Mouse (Mus musculus) gonadal fat pad, adult 2 months (tissue): ENCODE measurements at regions not wholly inside any gene's neighbourhood (a gene's known extent, or its start where the extent isn't known, plus 50 kb on each side); places are given as distances from the start of the nearest gene placed in this dataset.
A peak's percentile ranks its signal among the peaks of the same experiment; 100 is the strongest.

Experiments used
- DNase-seq: peaks from one replicate; pipeline ENCODE4 v3.0.0-alpha.2; 2012; ENCODE audit warnings: low read depth

DNA sequence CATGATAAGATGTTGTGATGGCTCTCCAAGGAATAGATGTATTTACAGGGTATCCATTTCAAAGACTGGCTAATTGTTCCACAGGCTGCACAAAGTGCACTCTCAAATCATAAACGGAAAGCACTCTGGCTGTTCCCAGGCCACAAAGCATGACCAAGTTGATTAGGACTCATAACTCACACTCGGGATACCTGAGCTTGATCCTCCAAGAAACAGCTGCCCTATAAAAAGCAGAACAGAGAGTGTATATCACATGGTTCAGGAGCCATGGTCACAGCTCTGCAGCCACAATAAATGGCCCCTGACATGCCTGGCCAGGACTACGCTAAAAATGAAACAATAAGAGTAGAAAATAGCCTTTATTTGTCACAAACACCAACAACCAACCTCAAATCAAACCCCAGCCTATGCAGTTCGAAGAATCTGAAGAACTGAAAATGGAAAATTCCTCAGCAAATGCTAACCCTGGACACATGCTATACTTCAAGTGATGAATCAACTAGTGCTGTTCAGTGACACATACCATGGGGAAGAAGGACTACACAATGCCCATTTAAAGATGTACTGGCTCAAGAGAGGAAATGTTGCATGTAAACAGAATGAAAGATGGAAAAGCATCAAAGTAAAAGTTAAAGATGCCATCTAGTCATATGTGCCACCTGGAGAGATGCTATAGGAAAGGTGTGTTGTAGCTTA is 473.5 kb downstream of the Gsdmc2 start:
- no peak for DNase-seq

DNA sequence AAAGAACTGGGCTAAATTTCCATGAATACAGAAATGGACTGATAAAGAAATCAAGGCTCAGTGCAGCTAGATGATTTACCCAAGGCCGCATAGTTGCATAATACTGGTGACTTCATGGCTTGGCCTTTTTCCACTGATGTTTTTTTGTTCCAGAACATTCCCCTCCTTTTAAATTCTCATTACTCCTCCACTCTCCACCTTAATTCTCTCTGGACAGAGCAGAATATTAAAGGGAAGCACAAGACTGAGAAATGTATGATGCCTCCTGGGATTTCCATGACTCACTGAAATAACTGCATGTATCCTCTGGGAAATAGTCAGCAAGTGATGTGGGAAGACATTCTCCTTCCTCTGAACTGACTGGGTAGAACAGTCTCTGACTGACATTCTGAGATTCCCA is 480.5 kb downstream of the Gsdmc2 start:
- DNase-seq: no peak

DNA sequence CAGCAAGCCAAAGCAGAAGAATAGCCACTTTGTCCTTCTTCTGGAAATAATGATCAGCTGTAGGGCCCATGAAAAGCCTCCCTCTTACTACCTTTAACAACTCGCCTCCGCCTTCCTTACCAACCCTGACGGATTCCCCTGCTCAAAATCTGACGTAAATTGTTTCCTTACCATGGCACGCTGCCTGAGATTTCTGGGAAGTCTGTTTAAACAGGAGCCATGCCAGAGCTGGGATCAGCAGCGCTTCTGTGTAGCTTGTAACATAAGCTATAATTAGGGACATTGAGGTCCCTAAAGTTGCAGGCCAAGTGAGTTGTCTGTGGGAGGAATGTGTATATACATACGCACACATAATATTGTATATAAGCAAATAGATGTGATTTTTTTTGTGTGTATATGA is 484.6 kb downstream of the Gsdmc2 start:
- DNase-seq: peak; percentile 63

DNA sequence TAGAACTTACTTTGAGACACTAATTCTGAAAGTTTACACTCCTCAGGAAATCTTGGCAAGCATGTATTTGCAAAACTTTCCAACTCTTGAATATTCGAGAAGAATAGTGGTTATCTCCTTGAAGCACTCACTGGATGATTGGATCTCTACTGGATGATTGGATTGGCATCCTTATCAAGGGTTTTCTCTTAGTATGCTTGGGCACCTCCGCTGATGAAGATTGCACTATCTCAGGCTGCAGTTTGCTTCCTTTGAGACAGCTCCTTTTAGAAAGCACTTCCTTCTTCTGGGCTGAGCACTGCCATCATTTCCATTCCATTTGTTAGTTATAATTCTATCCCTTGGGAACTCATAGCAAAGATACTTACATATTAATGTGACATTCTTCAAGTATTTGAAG is 503.2 kb downstream of the Gsdmc2 start:
- DNase-seq: no peak

DNA sequence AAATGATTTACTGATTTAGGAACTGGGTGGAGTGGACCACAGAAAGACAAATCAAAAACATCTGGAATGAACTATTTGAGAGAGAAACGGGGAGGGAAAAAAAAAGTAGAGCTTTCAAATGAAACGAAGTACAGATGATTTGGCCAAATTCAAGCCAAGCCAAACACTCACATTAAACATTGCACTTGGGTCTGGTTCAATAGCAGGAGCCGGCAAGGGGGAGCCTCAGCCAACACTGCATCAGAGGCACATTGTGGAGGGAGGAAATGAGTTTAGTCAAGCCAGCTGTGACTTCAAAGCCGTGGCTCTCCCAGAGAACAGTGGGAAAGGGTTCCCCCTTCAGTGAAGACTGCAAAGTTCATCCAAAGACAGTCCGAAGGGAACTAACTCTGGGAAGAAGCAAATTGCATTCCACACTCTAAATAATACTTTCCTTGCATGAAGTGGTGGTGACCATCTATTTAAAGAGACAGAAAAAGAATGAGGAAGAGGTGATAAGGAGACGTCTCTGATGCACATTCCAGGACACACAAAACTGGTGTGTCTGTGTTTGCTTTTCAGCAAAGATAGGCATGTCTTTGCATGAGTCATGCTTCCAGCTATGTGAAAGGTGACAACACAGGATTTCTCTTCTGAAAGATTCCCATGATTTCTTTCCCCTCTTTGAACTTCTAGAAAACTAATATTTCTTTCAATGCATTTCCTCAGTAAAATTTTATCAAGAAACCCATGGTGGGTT is 504.5 kb downstream of the Gsdmc2 start:
- no peak for DNase-seq

DNA sequence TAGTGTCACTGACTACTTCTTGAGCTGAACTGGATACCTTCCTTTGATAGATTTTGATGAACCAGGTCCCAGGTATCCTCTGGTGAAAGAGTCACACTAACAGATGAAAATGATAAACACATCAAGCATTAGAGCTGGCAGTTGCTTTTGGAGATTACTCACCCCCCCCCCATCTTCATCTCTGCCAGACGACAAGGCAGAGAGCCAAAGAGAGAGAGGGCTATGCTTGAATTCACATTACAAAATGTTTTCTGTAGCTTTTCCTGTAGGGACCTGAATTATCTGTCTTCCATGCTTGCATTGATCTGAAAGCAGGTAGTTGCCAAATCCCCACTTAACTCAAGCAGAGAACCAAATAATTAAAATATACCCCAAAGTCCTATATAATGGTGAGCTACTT is 525.3 kb downstream of the Gsdmc2 start:
- no peak for DNase-seq

DNA sequence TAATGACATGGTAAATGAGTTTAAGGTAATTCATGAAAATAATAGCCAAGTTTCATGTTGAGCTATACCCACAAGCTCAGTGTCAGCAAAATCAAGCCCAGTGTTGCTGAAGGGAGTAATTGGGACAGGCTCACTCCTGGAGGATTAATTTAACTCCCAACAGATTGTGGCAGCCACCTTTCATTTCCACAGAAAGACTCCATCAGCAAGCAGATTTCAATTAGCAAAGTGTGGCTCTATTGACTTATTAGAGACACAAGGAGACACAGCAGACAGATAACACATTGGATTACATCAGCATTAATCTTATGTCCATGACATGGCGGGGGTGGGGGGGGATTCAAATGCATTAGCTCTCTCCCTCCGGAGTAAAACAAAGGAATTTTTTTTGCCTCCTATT is 534.6 kb downstream of the Gsdmc2 start:
- DNase-seq: no peak

DNA sequence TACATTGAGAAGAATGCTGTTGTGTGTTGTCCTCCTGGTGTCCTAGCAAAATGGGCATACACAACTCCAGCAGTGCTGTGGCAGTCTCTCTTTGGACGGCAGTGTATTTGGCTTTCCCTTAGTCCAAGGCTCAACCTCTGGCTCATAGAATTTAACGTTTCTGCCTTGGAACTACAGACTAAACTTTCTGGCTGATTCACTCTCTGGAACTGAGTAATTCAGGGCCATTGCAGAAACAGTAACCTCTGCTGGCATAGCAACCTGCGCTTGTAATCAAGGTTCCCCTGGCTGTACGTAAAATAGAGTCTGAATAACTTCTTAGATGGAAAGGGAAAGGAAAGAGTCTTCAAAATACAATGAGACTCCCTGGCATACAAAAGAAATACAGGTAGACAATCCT is 545.7 kb downstream of the Gsdmc2 start:
- DNase-seq: no peak

DNA sequence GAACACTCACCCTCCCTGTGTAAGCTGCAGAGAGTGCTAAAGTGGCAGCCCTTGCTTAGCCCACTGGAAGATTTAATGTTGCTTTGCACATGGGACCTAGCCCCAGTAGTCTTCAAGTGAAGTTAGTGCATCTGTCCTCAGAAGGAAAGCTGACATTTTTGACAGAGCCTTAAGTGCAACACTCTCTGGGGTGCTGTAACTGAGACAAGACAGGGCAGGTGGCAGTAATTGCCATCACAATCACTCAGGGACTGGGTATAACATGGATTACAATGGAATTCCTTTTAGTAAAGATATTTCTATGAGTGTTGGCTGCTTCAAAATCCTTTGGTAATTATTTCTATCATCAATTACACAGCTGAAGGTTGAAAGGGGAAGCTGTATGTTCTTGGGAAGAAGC is 556.4 kb downstream of the Gsdmc2 start:
- DNase-seq: no peak

DNA sequence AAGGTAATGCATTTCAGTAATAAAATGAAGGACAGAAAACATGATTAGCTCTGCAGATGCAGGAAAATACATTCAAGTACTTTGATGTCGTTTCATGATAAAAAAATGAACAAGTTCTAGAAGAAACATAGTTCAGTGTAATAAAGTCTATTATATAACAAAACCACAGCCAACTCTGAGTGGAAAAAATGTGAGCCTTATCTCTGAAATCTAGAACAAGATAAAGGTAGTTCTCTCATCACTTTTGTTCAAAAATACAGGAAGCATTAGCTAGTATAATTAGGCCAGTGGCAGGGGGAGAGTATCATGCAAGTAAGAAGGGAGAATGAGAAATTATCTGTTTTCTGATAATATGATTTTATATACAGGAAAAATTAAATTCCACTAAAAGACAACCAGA is 559.0 kb downstream of the Gsdmc2 start:
- no peak for DNase-seq

DNA sequence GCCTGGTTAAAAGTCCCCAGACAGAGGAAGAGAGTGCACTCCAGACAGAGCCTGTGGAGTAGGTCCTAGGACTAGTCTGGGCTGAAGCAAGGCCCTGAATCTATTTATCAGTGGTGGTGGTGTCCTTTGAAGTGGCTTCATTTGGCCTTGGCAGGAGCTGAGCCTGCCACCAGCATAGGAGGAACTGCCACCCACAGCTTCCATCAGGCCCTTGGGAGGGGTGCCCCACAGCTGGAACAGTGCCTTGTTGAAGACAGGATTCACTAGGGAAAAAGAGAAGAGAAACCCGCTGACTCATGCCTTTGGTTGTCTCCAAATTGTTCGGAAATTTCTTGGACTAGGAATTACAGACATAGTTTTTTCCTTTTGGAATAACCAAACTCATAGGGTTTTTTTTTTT is 574.6 kb downstream of the Gsdmc2 start:
- DNase-seq: no peak

DNA sequence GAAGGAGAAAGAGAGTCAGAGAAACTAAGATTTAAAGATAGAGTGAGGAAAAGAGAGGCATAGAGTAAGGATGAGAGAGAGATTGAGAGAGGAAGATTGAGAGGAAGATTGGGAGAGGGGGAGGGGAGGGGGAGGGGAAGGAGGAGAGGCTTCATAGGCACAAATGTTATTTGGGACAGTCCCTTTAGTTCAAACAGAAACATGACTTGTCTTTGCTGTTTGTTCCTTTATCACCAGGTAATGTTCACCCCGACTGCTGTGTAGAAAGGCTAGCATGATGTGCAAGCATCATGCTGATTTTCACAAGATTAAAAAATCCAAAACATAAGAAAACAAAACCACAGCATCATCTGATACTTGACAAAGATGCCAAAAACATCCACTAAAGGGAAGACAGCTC is 579.1 kb downstream of the Gsdmc2 start:
- DNase-seq: no peak

DNA sequence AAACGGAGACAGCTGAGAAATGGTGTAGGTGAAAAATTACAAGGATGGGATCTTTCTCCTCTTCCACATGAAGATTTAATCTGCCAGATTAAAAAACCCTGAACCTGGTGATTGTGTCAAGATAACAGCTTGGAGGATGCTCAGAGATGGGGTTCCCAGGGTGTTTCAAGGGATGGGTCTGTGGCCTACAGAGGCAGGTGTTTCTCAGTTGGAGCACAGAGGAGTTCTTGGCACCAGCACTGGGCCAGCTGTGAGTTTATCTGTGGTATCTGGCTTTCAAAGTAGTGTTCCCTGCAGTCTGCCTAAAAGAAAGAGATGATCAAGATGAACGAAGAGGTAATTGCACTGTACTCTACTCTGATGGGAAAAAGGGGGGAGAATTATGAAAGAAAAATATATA is 589.2 kb downstream of the Gsdmc2 start:
- no peak for DNase-seq

DNA sequence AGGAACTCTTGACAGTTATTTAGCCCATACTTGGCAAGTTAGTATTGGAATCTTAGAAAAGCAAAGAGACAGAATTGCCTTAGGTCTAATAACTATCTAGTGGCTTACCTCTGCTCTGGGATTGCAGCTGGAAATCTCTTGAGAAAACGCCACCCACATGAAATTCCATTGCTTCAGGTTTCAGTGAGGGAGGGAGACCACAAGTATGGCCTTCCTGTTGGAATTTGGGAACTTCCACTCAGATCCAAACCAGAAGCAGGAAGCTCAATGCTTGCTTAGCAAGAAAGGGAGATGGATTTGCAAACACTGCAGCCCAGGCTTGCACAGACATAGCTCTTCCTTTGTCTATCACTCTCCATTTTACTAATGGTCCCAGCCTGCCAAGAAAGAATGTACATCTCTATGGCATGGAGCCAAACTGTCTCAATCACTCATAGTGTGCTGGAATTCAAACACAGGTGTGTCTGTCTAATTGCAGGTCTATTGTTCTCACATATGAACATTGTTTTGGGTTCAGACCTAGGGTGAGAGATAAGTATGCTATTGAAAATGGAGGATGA is 592.1 kb downstream of the Gsdmc2 start:
- peak; percentile 55 for DNase-seq

DNA sequence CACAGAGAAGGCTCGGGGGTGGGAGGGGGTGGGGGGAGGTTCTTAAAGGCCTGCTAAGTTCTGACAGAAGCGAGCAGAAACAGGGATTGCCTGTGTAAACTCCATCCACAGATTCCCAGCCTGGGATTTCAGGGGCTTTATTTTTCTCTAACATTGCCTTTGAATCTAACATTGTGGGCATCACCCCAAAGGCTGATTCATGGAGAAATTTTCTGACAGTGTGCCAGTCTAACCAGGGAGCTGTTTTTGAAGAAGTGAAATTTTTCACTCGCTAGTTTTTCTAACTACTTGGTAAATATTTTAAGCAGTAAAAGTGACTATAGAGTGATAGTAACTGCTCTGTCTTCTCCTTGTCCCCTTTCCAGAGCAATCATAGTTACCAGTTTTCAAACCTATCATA is 606.4 kb downstream of the Gsdmc2 start:
- DNase-seq: no peak

DNA sequence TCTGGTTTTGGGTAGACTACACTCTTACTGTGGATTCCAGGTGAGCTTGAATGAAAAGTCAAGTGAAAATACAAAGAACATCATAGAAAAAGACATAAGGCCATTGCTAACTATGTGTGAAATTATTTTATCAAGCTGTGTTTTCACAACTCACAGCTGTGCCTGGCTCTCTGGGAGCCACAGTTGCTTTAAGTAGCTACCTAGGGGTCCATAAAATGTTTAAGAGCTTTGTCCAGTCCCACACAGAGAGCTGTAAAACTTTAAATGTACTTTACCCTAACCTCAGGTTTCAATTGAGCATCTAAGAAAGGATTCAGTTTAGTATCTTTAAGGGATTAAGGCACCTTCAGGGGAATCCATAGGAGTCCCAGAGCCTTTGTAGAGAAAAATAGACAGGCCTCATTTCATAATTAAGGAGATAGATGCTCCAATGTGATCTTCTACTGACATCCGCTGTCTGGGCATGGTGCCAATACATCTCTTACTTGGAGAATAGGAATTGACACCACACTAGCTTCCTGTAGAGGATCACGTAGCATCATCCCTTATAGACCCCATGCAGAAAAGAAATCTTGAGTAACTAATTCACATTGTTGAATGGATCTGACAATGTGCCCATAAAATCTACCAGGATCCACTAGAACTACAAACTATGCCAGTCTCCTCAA is 626.5 kb downstream of the Gsdmc2 start:
- DNase-seq: no peak

DNA sequence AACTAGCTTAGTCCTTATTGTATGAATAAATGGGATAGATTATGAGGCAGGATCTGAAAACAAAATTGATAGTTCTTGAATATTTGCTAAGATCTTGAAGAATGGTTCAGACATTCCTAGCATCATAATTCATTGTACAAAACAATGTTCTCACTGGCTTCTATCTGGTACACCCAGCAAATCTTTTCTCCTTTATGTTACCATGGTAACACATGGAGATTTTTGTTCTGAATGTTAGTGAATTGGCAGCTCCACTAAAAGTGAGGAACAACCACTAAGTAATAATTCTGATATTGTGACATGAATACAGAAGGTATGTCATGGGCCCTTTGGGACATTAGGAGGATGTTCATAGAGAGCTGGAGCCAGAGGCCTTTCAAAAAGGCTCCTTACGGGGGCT is 639.8 kb downstream of the Gsdmc2 start:
- no peak for DNase-seq

DNA sequence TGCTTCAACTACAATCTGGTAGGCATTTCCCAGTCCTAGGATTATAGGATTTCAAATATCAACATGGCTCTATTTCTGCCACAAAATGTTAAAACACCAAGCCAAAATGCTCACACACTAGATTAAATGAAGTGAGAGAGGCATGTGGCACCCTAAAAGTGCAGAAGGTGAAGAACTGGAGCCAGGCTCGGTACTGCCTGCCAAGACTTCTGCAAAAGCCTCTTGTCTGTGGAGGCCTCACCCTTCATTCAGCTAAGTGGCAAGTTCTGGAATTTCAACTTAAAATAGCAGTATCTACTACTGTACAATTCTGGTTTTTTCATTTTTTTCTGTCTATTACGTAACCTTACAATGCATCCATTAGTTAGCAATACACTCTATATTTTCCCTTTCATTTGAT is 649.9 kb downstream of the Gsdmc2 start:
- DNase-seq: no peak

DNA sequence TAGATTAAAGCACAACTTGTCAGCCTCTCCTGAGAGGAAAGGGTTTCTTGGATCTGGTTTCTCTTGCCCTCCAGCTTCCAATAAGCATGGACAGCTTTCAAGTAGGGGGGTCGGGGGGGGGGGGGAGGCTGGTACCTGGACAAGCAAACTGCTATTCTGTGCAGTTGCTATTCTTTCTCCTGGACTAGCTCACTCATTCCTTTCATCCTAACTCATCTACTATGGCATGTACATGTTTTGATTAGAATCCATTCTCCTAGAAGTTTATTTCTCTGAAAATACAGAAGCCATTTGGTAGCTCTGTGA is 650.5 kb downstream of the Gsdmc2 start:
- no peak for DNase-seq

DNA sequence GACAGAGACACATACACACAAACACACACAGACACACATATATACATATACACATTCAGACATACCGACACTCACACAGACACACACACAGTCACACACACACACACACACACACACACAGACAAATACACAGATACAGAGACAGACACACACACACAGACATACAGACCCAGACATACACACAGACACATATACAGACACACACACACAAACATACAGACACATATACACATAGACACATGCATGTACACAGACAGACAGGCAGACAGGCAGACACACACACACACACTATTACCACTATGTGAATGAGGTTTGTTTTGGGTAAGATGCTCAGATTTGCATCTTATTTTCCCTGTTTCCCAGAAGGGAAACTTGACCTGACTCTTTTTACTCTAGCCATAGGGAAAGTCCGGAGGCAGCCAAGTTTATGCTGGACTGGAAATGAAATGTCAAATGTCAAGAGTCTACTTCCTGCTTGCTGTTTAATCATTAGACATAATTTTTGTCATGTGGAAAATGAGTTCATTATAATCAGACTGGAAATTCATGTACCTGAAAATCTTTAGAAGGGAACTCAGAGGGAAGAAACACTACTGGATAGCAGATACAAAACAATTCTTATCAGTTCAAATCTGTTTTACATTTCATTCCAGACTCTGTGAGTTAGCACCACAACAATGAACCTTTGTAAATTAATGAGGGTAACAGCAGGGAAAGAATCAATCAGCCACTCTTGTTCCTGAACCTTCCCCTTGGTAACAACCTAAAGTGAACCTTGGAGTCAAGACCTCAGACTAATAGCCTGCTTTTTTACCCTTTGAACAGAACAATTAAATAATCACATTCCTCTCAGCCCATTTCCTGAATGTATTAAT is 651.1 kb downstream of the Gsdmc2 start:
- DNase-seq: no peak

DNA sequence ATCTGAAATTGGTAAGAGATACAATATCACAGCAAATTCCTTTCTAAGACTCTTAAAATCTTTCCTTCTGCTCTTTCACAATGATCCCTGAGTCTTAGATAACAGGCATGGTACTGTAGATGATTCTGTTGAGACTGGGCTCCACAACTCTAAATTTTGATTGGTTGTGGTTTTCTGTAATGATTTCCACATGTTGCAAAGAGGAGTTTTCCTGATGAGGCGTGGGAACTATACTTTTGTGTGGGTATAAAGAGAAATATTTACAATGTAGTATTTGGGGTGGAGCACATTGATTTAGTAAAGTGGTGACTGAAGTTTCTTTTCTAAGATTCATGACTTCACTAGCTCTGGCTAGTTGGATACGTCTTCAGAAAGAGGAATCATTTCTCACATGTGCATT is 653.2 kb downstream of the Gsdmc2 start:
- no peak for DNase-seq

DNA sequence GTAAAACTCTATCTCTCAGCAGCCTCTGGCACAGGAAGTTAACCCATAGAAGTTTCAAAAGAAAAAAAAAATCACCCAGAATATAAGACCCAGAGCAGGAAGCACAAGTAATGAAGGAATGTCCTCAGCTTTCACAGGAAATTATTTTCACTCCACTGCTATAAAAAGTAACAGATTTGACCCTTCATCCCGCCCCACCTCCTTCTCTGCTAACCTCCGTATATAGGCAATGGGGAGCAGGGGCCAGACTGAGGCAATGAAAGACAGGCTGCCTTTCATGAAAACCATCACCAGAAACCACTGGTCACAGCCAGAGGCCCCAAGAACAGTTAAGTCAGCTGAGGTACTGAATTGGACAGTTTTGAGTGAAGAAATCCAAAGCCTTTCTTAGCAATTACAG is 654.9 kb downstream of the Gsdmc2 start:
- no peak for DNase-seq
